13 mouse cellular contexts compared by ENCODE assay signal in genomic region chr1:64158766-64159165, GRCm38 (mm10). TPM values are rescaled to one million over a fixed set of nuclear protein-coding genes. Genes with fewer than 3 reads are reported as not detected.
DNase-seq lines count a peak whose midpoint lies in the region; ATAC-seq lines count a peak whose summit lies in the region.
"Had no signal": no experiment of that assay in that cellular context is flagged by ENCODE, and none has a peak within 500 bp of the region (broad histone marks: within the 10 kb centered on the region; RNA-seq: fewer than 3 reads in every experiment).

No protein-coding gene starts in this region.

- ATAC-seq in hindbrain, embryonic 11.5 days (ENCODE audit: low FRiP score) = no peak
- ATAC-seq in hindbrain, embryonic 13.5 days (ENCODE audit: low FRiP score) = no peak
- ATAC-seq in CD4-positive, CD25-positive, alpha-beta regulatory T cell, adult 4 months = no peak
- ATAC-seq in midbrain, embryonic 14.5 days (ENCODE audit: low FRiP score, low TSS enrichment) = no peak
- ATAC-seq: forebrain, embryonic 13.5 days; intestine, embryonic 15.5 days had no signal

- no peaks in the 10 kb centered on the region for H3K27me3 ChIP-seq in hindbrain, embryonic 11.5 days (ENCODE audit: control insufficient read depth, insufficient read depth, low read length)
- H3K27me3 ChIP-seq in hindbrain, embryonic 13.5 days = no peaks in the 10 kb centered on the region
- no peaks in the 10 kb centered on the region for H3K27me3 ChIP-seq in embryonic facial prominence, embryonic 10.5 days (replicated peaks; ENCODE audit: low read depth, poor library complexity, severe bottlenecking)
- H3K27me3 ChIP-seq in midbrain, embryonic 14.5 days (ENCODE audit: control insufficient read depth, insufficient read depth, low read length) = no peaks in the 10 kb centered on the region
- H3K27me3 ChIP-seq: forebrain, embryonic 13.5 days; intestine, embryonic 15.5 days had no signal

- no peak overlapping the region for H3K9ac ChIP-seq in hindbrain, embryonic 11.5 days (ENCODE audit: low read depth, low read length)
- H3K9ac ChIP-seq in hindbrain, embryonic 13.5 days = no peak overlapping the region
- H3K9ac ChIP-seq in midbrain, embryonic 14.5 days (replicated peaks; ENCODE audit: low read length) = no peak overlapping the region
- H3K9ac ChIP-seq: forebrain, embryonic 13.5 days; intestine, embryonic 15.5 days had no signal

- no peaks in the 10 kb centered on the region for H3K9me3 ChIP-seq in hindbrain, embryonic 11.5 days (ENCODE audit: control insufficient read depth, low read length)
- no peaks in the 10 kb centered on the region for H3K9me3 ChIP-seq in hindbrain, embryonic 13.5 days
- H3K9me3 ChIP-seq in embryonic facial prominence, embryonic 10.5 days = no peaks in the 10 kb centered on the region
- no peaks in the 10 kb centered on the region for H3K9me3 ChIP-seq in midbrain, embryonic 14.5 days (ENCODE audit: control insufficient read depth, low read length)
- H3K9me3 ChIP-seq: forebrain, embryonic 13.5 days; intestine, embryonic 15.5 days had no signal

- no peak overlapping the region for H3K4me2 ChIP-seq in hindbrain, embryonic 11.5 days (replicated peaks; ENCODE audit: low read depth, low read length)
- H3K4me2 ChIP-seq in hindbrain, embryonic 13.5 days = no peak overlapping the region
- H3K4me2 ChIP-seq in midbrain, embryonic 14.5 days (ENCODE audit: low read length) = no peak overlapping the region
- H3K4me2 ChIP-seq: forebrain, embryonic 13.5 days; heart, embryonic 11.5 days; intestine, embryonic 15.5 days had no signal

- H3K4me1 ChIP-seq in hindbrain, embryonic 11.5 days (replicated peaks; ENCODE audit: control insufficient read depth, insufficient read depth, low read length) = no peaks in the 10 kb centered on the region
- H3K4me1 ChIP-seq in hindbrain, embryonic 13.5 days (replicated peaks) = no peaks in the 10 kb centered on the region
- no peaks in the 10 kb centered on the region for H3K4me1 ChIP-seq in embryonic facial prominence, embryonic 10.5 days
- H3K4me1 ChIP-seq in midbrain, embryonic 14.5 days (ENCODE audit: control insufficient read depth, insufficient read depth, low read length) = no peaks in the 10 kb centered on the region
- H3K4me1 ChIP-seq: forebrain, embryonic 13.5 days; intestine, embryonic 15.5 days had no signal

- DNase-seq in hindbrain, embryonic 11.5 days (ENCODE audit: low spot score) = peak; percentile 58
- DNase-seq in urinary bladder, postnatal 14 days (ENCODE audit: low spot score) = peak; percentile 9
- no peak for DNase-seq in urinary bladder, postnatal 36 days (ENCODE audit: low spot score in 2 of 2)
- peak; percentile 51 for DNase-seq in embryonic facial prominence, embryonic 10.5 days (ENCODE audit: low spot score)
- DNase-seq in midbrain, embryonic 14.5 days = no peak
- no peak for DNase-seq in cerebellum, postnatal 4 days (ENCODE audit: low spot score in 2 of 2)
- DNase-seq: cerebellum, postnatal 25 days; layer of hippocampus, postnatal 36 days had no signal

- H3K4me3 ChIP-seq in hindbrain, embryonic 11.5 days (ENCODE audit: low read depth, low read length) = no peak overlapping the region
- H3K4me3 ChIP-seq in hindbrain, embryonic 13.5 days = no peak overlapping the region
- no peak overlapping the region for H3K4me3 ChIP-seq in embryonic facial prominence, embryonic 10.5 days
- no peak overlapping the region for H3K4me3 ChIP-seq in midbrain, embryonic 14.5 days (replicated peaks; ENCODE audit: low read depth, low read length)
- H3K4me3 ChIP-seq: forebrain, embryonic 13.5 days; intestine, embryonic 15.5 days had no signal

- H3K36me3 ChIP-seq in hindbrain, embryonic 11.5 days (ENCODE audit: control insufficient read depth, insufficient read depth, low read length) = no peaks in the 10 kb centered on the region
- H3K36me3 ChIP-seq in hindbrain, embryonic 13.5 days = no peaks in the 10 kb centered on the region
- no peaks in the 10 kb centered on the region for H3K36me3 ChIP-seq in embryonic facial prominence, embryonic 10.5 days (replicated peaks)
- no peaks in the 10 kb centered on the region for H3K36me3 ChIP-seq in midbrain, embryonic 14.5 days (ENCODE audit: control insufficient read depth, insufficient read depth, low read length)
- H3K36me3 ChIP-seq: intestine, embryonic 15.5 days had no signal

- no peak overlapping the region for H3K27ac ChIP-seq in hindbrain, embryonic 11.5 days (ENCODE audit: low read depth, low read length)
- H3K27ac ChIP-seq in hindbrain, embryonic 13.5 days = no peak overlapping the region
- H3K27ac ChIP-seq in embryonic facial prominence, embryonic 10.5 days (replicated peaks) = no peak overlapping the region
- H3K27ac ChIP-seq in midbrain, embryonic 14.5 days (replicated peaks; ENCODE audit: low read depth, low read length) = no peak overlapping the region
- H3K27ac ChIP-seq: forebrain, embryonic 13.5 days; intestine, embryonic 15.5 days had no signal

- 50% methylated on average over 3 of the region's 3 CpGs for WGBS in hindbrain, embryonic 11.5 days
- WGBS in hindbrain, embryonic 13.5 days = 64% methylated on average over 3 of the region's 3 CpGs
- WGBS in embryonic facial prominence, embryonic 10.5 days = 59% methylated on average over 3 of the region's 3 CpGs
- WGBS in midbrain, embryonic 14.5 days = 67% methylated on average over 3 of the region's 3 CpGs

RNA-seq across cellular contexts. Expression of gene Klf7, which starts 36.7 kb away (rescaled TPM):
- 31.4 and 33.6 TPM in 2 replicates for polyA plus RNA-seq in hindbrain, embryonic 11.5 days (2014; fragmentation: Nextera tagmentation; extraction: Ambion mirVana)
- 93.3 and 100 TPM in 2 replicates for polyA plus RNA-seq in hindbrain, embryonic 13.5 days (2015; fragmentation: Nextera tagmentation; extraction: Ambion mirVana)
- 14.8 and 15.2 TPM in 2 replicates for polyA plus RNA-seq in embryonic facial prominence, embryonic 10.5 days (2016; fragmentation: Nextera tagmentation; extraction: Ambion mirVana)
- polyA plus RNA-seq in CD4-positive, CD25-positive, alpha-beta regulatory T cell, adult 4 months (2017; shearing (Covaris generic)) = 10 to 100 TPM; 30.0 to 36.1 TPM
- polyA plus RNA-seq in midbrain, embryonic 14.5 days (2014; fragmentation: Nextera tagmentation; extraction: Ambion mirVana) = 86.1 and 95.5 TPM in 2 replicates

Comparison
In these comparisons a context has a peak if more than half of its experiments do, and no peak if none do; other contexts are left out.
1. DNase-seq: peak in hindbrain, embryonic 11.5 days (single experiment), urinary bladder, postnatal 14 days (single experiment) and embryonic facial prominence, embryonic 10.5 days (single experiment); none in urinary bladder, postnatal 36 days (0 of 2), midbrain, embryonic 14.5 days (single experiment) and cerebellum, postnatal 4 days (0 of 2).